Mouse (Mus musculus) hindbrain, embryonic 13.5 days (tissue): Measurements from ENCODE around the gene Cdc14a. TPM values are rescaled to one million over a fixed set of nuclear protein-coding genes. Genes with fewer than 3 reads are reported as not detected.
"Not testable (repeated sequence)": the region's sequence is repeated elsewhere in the genome, so short reads cannot be mapped to it uniquely, and the experiment has no call there.

Source experiments
- ATAC-seq: fragments of 200-750 bp; cut with Nextera tagmentation; 2 replicates; pipeline ENCODE4 v1.8.0; 2017; ENCODE audit warnings: moderate TSS enrichment; ENCODE audit not compliant: low FRiP score
- H3K27ac ChIP-seq: fragments of 300-500 bp; sonication (generic); 2 replicates; pipeline ENCODE4 v1.5.1; 2015; ENCODE audit warnings: inconsistent platforms, mild to moderate bottlenecking, moderate library complexity
- H3K27me3 ChIP-seq: fragments of 300-500 bp; sonication (generic); 2 replicates; pipeline ENCODE4 v1.6.1; 2015; ENCODE audit warnings: mild to moderate bottlenecking, inconsistent platforms
- H3K36me3 ChIP-seq: fragments of 300-500 bp; sonication (generic); 2 replicates; pipeline ENCODE4 v1.6.1; 2015; ENCODE audit warnings: mild to moderate bottlenecking, inconsistent platforms
- H3K4me1 ChIP-seq: fragments of 300-500 bp; sonication (generic); replicated peaks from 2 replicates; pipeline ENCODE4 v1.6.1; 2015; ENCODE audit warnings: inconsistent platforms
- H3K4me2 ChIP-seq: fragments of 300-500 bp; sonication (generic); 2 replicates; pipeline ENCODE4 v1.6.1; 2015; ENCODE audit warnings: inconsistent platforms, mild to moderate bottlenecking, moderate library complexity
- H3K4me3 ChIP-seq: fragments of 300-500 bp; sonication (generic); 2 replicates; pipeline ENCODE4 v1.5.1; 2015; ENCODE audit warnings: mild to moderate bottlenecking, inconsistent platforms
- H3K9ac ChIP-seq: fragments of 300-500 bp; sonication (generic); 2 replicates; pipeline ENCODE4 v1.6.1; 2015; ENCODE audit warnings: mild to moderate bottlenecking, inconsistent platforms
- H3K9me3 ChIP-seq: fragments of 300-500 bp; sonication (generic); 2 replicates; pipeline ENCODE4 v1.6.1; 2016; ENCODE audit warnings: inconsistent platforms
- WGBS: fragments of 180-500 bp; shearing (Covaris S2); methylation state at CpG from one replicate; pipeline ENCODE4 v1.1.7; 2015; 5-methylcytosine and 5-hydroxymethylcytosine counted together
- polyA plus RNA-seq: library from polyadenylated mRNA; unstranded; fragments of >200 nt; fragmentation: Nextera tagmentation; extraction: Ambion mirVana; gene quantifications from 2 replicates; pipeline ENCODE4 v1.2.1, GENCODE M21; 2015

Cdc14a gene
- polyA plus RNA-seq, 1 experiment from 2014 or later, result 7.0 TPM

DNA sequence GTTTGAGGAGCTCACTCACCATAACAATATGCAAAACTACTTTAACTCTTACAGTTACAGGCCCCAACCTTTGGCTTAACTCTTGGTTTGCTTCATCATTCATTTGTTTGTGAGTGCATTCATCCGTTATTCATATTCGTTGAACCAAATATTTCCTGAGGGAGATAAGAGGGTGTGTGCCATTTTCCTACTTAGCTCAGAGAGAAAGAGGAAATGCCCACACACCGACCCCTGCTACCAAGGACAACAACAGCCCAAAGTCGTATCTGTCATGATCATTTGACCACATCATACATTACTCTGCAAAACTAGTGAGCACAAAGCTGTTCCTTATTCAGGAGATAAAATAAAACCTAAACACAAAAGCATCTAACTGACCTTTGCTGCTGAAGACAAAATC lies 66.7 kb downstream of the Cdc14a start:
- Histone ChIP-seq H3K36me3 (no peaks in the 10 kb centered on the region), H3K9me3 (no peaks in the 10 kb centered on the region), H3K4me1 (no peaks in the 10 kb centered on the region), H3K4me3 (no peak overlapping the region), H3K27ac (no peak overlapping the region), H3K9ac (no peak overlapping the region), H3K4me2 (no peak overlapping the region), H3K27me3 (no peaks in the 10 kb centered on the region)
- WGBS, result 84% methylated on average over 4 of the region's 4 CpGs
- no peak for ATAC-seq

DNA sequence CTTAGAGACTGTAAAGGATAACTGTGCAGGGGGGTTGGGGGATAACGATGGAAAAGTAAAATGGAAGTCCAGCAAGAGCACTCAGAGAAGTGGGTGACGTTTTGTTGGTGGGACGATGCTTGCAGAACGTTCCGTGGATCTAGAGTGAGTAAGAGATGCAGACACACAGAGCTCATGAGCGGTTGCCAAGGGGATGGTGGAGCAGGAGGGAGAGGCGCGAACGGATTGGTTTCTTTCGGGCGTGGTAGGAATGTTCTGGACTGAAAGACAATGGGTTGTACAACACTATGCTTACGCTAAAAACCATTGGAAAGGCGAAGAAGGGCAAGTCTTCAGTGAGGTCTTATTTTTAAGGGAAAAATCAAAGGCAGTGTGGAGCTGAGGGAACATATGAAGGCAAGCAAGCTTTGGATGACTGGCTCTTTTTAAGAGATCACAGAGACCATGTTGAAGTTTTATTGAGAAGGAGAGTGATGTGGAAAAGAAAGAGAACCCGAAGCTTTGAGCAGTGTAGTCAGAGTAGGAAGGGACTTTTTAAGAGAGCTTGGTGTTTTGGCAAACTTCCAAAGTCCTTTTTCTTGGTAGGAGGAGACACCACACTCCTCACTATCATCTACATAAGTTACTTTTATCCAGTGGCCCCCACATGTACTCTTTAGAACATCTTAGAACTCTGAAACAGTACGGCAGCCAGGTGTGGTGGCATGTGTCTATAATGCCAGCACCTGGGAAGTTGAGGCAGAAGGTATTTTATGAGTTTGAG lies 68.6 kb downstream of the Cdc14a start:
- H3K9me3 ChIP-seq, result no peaks in the 10 kb centered on the region
- no peak overlapping the region for H3K27ac ChIP-seq
- no peaks in the 10 kb centered on the region for H3K36me3 ChIP-seq
- 91% methylated on average over 15 of the region's 15 CpGs for WGBS
- H3K4me3 ChIP-seq, result no peak overlapping the region
- H3K4me2 ChIP-seq, result no peak overlapping the region
- H3K4me1 ChIP-seq, result no peaks in the 10 kb centered on the region; the same call in 1 of the 2 replicates
- H3K27me3 ChIP-seq, result no peaks in the 10 kb centered on the region
- H3K9ac ChIP-seq, result no peak overlapping the region
- no peak for ATAC-seq

DNA sequence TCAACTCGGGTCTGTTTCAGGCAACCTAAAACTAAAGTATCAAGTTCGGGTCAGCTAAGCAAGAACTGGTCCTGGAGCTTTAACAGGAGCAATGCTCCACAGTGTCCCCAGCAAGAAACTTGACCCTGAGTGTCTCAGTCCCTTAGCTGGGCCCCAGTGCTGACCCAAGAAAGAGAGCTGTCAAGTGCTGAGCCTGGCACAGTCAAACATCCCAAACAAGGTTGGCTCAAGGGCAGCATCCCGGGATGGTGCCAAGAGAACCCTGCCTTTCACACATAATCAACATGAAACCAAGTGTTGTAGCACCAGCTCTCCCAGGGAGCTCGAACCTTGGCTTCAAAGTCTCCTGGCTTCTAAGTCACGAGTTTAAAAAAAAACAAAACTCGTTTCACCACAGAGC lies 71.3 kb downstream of the Cdc14a start:
- WGBS, result 86% methylated on average over 6 of the region's 6 CpGs
- no peak overlapping the region for H3K27ac ChIP-seq
- H3K9ac ChIP-seq, result no peak overlapping the region
- no peak for ATAC-seq
- no peaks in the 10 kb centered on the region; the same call in 1 of the 2 replicates for H3K4me1 ChIP-seq
- no peak overlapping the region for H3K4me3 ChIP-seq
- H3K36me3 ChIP-seq, result no peaks in the 10 kb centered on the region
- no peak overlapping the region for H3K4me2 ChIP-seq
- no peaks in the 10 kb centered on the region for H3K27me3 ChIP-seq
- H3K9me3 ChIP-seq, result no peaks in the 10 kb centered on the region

DNA sequence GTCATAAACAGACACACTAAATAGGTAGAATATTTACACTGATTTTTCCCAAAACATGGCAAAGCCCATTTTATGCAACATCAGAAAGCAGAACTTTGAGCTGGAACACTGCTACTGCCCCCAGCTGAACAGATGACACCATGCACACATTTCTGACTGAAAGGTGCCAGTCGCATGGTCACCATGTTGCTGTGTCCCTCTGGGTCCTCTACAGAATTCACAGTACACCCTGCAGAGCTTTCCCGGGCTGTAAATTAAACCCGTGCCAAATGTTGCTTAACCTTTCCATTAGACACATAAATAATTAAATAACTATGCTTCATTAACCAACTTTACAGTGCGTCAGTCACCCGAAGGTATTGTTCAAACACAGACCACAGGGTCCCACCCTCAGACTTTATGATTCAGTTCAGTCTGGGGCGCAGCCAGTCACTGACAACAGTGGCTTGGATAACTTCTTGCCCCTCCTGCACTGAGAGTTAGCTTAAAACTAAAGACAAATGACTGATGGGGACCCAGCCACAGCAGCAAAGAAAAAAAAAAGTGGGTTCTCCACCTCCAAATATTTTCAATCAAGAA lies 73.4 kb downstream of the Cdc14a start:
- Histone ChIP-seq H3K36me3 (no peaks in the 10 kb centered on the region), H3K27me3 (no peaks in the 10 kb centered on the region), H3K4me2 (no peak overlapping the region), H3K27ac (no peak overlapping the region), H3K9ac (no peak overlapping the region), H3K9me3 (no peaks in the 10 kb centered on the region), H3K4me3 (no peak overlapping the region), H3K4me1 (peaks cover 3% of the 10 kb centered on the region)
- ATAC-seq, result no peak
- WGBS, result 38% methylated on average over 6 of the region's 6 CpGs

DNA sequence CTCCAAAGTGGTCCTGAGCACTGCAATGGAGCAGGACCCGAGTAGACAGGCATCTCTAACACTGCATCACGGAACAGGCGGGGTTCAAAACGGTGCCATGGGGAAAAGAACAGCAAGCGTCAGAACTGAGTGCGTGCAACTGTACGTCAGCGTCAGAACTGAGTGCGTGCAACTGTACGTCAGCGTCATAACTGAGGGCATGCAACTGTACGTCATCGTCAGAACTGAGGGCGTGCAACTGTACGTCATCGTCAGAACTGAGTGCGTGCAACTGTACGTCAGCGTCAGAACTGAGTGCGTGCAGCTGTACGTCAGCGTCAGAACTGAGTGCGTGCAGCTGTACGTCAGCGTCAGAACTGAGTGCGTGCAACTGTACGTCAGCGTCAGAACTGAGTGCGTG lies 76.3 kb downstream of the Cdc14a start:
- H3K4me1 ChIP-seq, H3K27ac ChIP-seq, ATAC-seq, H3K9ac ChIP-seq, H3K4me2 ChIP-seq, H3K36me3 ChIP-seq, H3K4me3 ChIP-seq, H3K27me3 ChIP-seq, H3K9me3 ChIP-seq: not testable (repeated sequence)
- WGBS, result 93% methylated on average over 29 of the region's 29 CpGs

DNA sequence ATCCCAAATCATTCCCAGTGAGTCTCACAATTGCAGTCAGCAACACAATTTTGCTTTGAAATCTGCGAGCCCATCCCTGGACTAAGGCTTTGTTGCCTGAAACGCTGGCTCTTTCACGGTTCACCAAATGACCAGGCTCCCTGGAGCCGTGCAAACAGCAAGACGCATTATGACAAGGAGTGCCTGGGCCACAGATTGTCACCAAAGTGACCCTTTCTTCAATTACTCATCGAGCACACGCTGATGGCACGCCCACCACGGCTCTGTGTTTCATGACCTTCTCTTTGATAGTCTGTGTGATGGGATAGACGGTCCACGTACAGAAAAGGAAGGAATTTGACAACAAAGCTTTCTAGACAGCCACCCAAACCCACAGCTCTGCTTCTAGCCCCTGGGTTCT lies 78.6 kb downstream of the Cdc14a start:
- Histone ChIP-seq H3K4me3 (no peak overlapping the region), H3K4me1 (peaks cover 10% of the 10 kb centered on the region), H3K4me2 (no peak overlapping the region), H3K27me3 (no peaks in the 10 kb centered on the region), H3K36me3 (no peaks in the 10 kb centered on the region), H3K27ac (peak overlapping the region; percentile 30; the same call in 1 of the 2 replicates), H3K9me3 (no peaks in the 10 kb centered on the region), H3K9ac (no peak overlapping the region)
- 44% methylated on average over 11 of the region's 11 CpGs for WGBS
- no peak for ATAC-seq

DNA sequence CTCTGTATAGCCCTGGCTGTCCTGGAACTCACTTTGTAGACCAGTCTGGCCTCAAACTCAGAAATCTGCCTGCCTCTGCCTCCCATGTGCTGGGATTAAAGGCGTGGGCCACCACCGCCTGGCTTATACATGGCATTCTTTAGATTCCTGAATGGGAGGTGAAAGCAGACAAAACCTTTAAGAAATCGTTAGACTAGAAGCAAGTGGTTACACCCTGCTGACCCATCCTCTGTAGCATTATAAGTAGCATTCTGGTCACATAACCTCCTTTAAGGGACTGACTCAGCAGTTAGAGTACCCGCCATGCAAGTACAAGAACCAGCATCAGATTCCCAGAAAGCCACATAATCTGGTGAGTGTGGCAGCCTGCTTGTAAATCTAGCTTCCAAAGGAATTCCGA lies 81.6 kb downstream of the Cdc14a start:
- no peaks in the 10 kb centered on the region for H3K9me3 ChIP-seq

DNA sequence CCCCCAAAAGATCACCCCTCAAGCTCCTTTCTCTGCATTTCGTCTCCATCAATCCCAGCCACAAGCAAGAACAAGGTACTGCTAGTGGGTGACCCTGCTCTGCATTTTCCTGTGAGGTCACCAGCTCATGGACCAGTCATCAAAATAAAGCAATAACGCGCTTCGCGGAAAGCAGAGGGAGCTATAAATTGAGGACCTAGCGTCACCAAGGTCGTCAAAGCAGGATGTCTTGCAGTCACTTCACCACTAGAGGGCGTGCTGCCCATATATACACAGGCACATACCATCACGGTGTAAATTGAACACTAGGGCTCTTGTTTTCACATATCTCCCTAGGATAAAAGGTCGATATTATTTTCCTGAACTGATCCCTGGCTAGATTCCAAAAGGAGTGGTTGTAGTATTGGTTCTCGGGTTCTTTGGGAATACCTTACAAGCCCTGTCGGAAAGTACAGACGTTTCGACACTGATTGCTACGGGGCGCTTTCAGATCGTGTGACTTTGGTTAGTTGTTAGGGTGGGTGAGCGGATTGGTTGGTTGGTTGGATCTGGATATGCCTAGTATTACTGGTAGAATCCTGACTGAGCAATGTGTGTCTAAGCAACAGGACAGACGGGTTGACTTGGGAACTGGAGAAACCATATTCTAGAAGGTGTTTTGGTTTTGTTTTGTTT lies 82.7 kb downstream of the Cdc14a start:
- H3K36me3 ChIP-seq, result no peaks in the 10 kb centered on the region
- H3K4me3 ChIP-seq, result no peak overlapping the region
- H3K4me1 ChIP-seq, result peaks cover 10% of the 10 kb centered on the region
- H3K4me2 ChIP-seq, result no peak overlapping the region
- H3K9ac ChIP-seq, result no peak overlapping the region
- 52% methylated on average over 19 of the region's 19 CpGs for WGBS
- H3K27ac ChIP-seq, result no peak overlapping the region
- no peaks in the 10 kb centered on the region for H3K27me3 ChIP-seq
- H3K9me3 ChIP-seq, result no peaks in the 10 kb centered on the region
- ATAC-seq, result peak; percentile 67; the same call in 1 of the 2 replicates

More for the DNA sequence above, 81.6 kb downstream of the Cdc14a start:
- no peak overlapping the region for H3K27ac ChIP-seq
- no peaks in the 10 kb centered on the region for H3K27me3 ChIP-seq
- peaks cover 10% of the 10 kb centered on the region for H3K4me1 ChIP-seq
- no peaks in the 10 kb centered on the region for H3K36me3 ChIP-seq
- WGBS, result 85% methylated on average over 5 of the region's 5 CpGs
- no peak overlapping the region for H3K4me2 ChIP-seq
- ATAC-seq, result no peak
- no peak overlapping the region for H3K9ac ChIP-seq
- no peak overlapping the region for H3K4me3 ChIP-seq

DNA sequence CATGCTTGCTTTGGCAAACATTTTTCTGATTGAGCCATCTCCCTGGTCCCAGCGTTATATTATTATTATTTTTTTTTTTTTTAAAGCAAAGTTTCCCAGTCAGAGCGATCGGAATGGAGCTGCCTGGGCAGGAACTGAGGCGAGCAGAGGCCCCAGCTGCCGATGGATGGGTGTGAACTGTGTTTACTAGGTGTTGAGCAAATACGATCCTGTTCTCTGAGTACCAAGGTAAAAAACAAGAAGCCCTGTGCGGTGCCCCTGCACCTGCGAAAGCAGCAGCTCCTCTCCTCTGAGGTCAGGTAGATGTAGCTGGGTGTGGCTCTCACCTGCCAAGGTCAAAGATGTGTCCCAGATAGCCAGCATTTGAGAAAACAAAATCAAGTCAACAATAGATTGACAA lies 83.6 kb downstream of the Cdc14a start:
- H3K27ac ChIP-seq, result no peak overlapping the region
- WGBS, result 96% methylated on average over 8 of the region's 8 CpGs
- ATAC-seq, result no peak
- peaks cover 5% of the 10 kb centered on the region for H3K4me1 ChIP-seq
- H3K27me3 ChIP-seq, result no peaks in the 10 kb centered on the region
- no peak overlapping the region for H3K9ac ChIP-seq
- no peak overlapping the region for H3K4me3 ChIP-seq
- H3K4me2 ChIP-seq, result no peak overlapping the region
- no peaks in the 10 kb centered on the region for H3K36me3 ChIP-seq
- no peaks in the 10 kb centered on the region for H3K9me3 ChIP-seq

DNA sequence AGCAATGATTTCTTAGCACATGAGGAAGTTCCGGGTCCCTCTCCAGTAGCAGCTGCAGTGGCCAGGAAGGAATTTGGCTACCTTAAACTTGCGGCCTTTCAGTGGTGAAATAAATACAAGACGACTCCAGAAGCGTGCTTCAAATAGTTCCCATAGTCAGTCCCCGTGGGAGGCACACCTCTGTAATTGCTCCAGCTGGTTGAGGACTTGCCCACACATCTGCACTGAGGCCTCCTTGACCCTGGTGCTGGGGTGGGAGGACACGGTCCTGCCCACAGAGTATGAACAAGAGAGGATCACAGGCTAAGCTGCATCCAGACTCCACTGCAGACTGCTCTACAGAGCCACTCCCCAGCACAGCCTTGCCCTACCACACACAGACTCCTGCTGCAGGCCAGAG lies 85.2 kb downstream of the Cdc14a start:
- Histone ChIP-seq H3K4me1 (0 out of 2 replicates have a peak, but pooled peaks cover 2% of the 10 kb centered on the region), H3K9me3 (no peaks in the 10 kb centered on the region), H3K4me2 (no peak overlapping the region), H3K36me3 (no peaks in the 10 kb centered on the region), H3K9ac (no peak overlapping the region), H3K27me3 (no peaks in the 10 kb centered on the region), H3K27ac (no peak overlapping the region), H3K4me3 (no peak overlapping the region)
- ATAC-seq, result no peak
- WGBS, result 85% methylated on average over 6 of the region's 6 CpGs

DNA sequence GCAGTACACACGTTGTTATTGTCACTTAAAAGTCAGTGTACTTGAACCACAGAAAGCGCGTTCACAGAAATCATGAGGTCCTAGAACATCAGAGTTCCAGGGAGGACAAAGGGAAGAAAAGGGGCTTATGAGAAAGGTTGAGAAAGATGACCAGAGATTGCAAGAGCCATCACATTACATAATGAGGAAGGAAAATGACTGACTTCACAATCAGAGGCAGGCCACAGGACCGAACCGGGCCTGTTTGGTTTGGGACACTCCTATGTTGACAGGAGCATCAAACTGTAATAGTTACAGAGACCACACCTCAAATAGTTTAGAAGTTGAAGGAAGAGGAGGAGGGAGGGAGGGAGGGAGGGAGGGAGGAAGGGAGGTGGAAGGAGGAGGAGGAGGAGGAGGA lies 86.0 kb downstream of the Cdc14a start:
- Histone ChIP-seq H3K36me3 (no peaks in the 10 kb centered on the region), H3K4me1 (0 out of 2 replicates have a peak, but pooled peaks cover 2% of the 10 kb centered on the region), H3K27ac (no peak overlapping the region), H3K9me3 (no peaks in the 10 kb centered on the region), H3K4me3 (no peak overlapping the region), H3K4me2 (no peak overlapping the region), H3K27me3 (no peaks in the 10 kb centered on the region), H3K9ac (no peak overlapping the region)
- ATAC-seq, result no peak
- 90% methylated on average over 5 of the region's 5 CpGs for WGBS

DNA sequence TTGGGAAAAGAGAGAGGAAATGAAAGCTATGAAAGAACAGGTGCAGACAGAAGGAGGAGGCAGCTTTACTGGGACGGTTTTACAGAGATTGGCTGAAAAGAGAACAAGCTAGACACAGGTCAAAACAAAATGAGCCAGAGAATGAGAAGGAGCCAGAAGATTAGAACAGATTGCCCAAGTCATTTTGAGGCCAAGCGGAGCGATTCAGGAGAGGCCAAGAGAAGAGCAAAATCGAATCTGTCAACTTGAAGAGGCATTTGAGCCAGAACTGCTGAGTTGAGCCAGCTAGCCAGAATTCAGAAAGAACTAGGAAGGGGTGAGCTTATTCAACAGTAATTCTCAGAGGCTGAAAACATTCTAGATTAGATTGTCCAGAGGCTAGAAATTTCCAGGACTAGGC lies 88.8 kb downstream of the Cdc14a start:
- Histone ChIP-seq H3K4me2 (no peak overlapping the region), H3K9ac (no peak overlapping the region), H3K4me1 (no peaks in the 10 kb centered on the region), H3K27ac (no peak overlapping the region), H3K9me3 (no peaks in the 10 kb centered on the region), H3K36me3 (no peaks in the 10 kb centered on the region), H3K4me3 (no peak overlapping the region), H3K27me3 (no peaks in the 10 kb centered on the region)
- 79% methylated on average over 4 of the region's 4 CpGs for WGBS
- ATAC-seq, result no peak
